Mouse (Mus musculus) right cerebral cortex, postnatal 4 days (tissue): ENCODE results near the gene Tk1.

Experiments used
- DNase-seq: peaks from one replicate; pipeline ENCODE4 v3.0.0-alpha.2; 2022

Tk1 gene

GRCm38 (mm10) chr11:117825333-117826101, at the start of gene Tk1, which contains the start of gene Afmid:
Gene Tk1, minus strand, starts transcription at chr11:117826092.
Gene Afmid, plus strand, starts transcription at chr11:117825924.
- peak; percentile 62 for DNase-seq

- no peak for DNase-seq
Observed at GRCm38 (mm10) chr11:117875681-117876080, 49.8 kb upstream of the Tk1 start.

GRCm38 (mm10) chr11:117874419-117874818, 48.5 kb upstream of the Tk1 start:
- peak; percentile 34 for DNase-seq

- DNase-seq, result peak; percentile 72
Observed at GRCm38 (mm10) chr11:117872861-117873608, 47.1 kb upstream of the Tk1 start, which contains the start of gene Tha1. Gene Tha1, minus strand, starts transcription at chr11:117873481.

GRCm38 (mm10) chr11:117871911-117872584, 46.2 kb upstream of the Tk1 start:
- no peak for DNase-seq

- no peak for DNase-seq
Observed at GRCm38 (mm10) chr11:117871376-117871775, 45.5 kb upstream of the Tk1 start.

GRCm38 (mm10) chr11:117870688-117871365, 44.9 kb upstream of the Tk1 start:
- DNase-seq, result peak; percentile 69

GRCm38 (mm10) chr11:117865988-117866387, 40.1 kb upstream of the Tk1 start:
- no peak for DNase-seq

- DNase-seq, result no peak
Observed at GRCm38 (mm10) chr11:117864805-117865204, 38.9 kb upstream of the Tk1 start.

- DNase-seq, result no peak
Observed at GRCm38 (mm10) chr11:117863174-117863856, 37.4 kb upstream of the Tk1 start.

GRCm38 (mm10) chr11:117860601-117861000, 34.7 kb upstream of the Tk1 start, which contains the start of gene Tmem235:
Gene Tmem235, plus strand, starts transcription at chr11:117860752.
- peak; percentile 15 for DNase-seq

- DNase-seq, result no peak
Observed at GRCm38 (mm10) chr11:117858392-117858791, 32.5 kb upstream of the Tk1 start.

- DNase-seq, result no peak
Observed at GRCm38 (mm10) chr11:117857462-117857861, 31.6 kb upstream of the Tk1 start.

GRCm38 (mm10) chr11:117855975-117856374, 30.1 kb upstream of the Tk1 start:
- no peak for DNase-seq

GRCm38 (mm10) chr11:117855360-117855759, 29.5 kb upstream of the Tk1 start:
- DNase-seq, result no peak

GRCm38 (mm10) chr11:117854241-117854640, 28.3 kb upstream of the Tk1 start:
- DNase-seq, result no peak

GRCm38 (mm10) chr11:117852875-117853274, 27.0 kb upstream of the Tk1 start:
- DNase-seq, result no peak

GRCm38 (mm10) chr11:117848985-117849671, 23.2 kb upstream of the Tk1 start, which contains the start of gene Birc5:
Gene Birc5, plus strand, starts transcription at chr11:117849251.
- DNase-seq, result peak; percentile 97

GRCm38 (mm10) chr11:117848271-117848984, 22.5 kb upstream of the Tk1 start:
- no peak for DNase-seq

- DNase-seq, result no peak
Observed at GRCm38 (mm10) chr11:117847593-117848215, 21.8 kb upstream of the Tk1 start.
